Mouse (Mus musculus) neutrophil, adult 5-6 weeks (primary cell): Measurements from ENCODE around the gene Krt76. TPM values are rescaled to one million over a fixed set of nuclear protein-coding genes. Genes with fewer than 3 reads are reported as not detected.

Source experiments
- ATAC-seq: fragments of 151-379, 151-347 bp; 2 replicates; pipeline ENCODE4 v1.8.0; 2017; ENCODE audit warnings: mild to moderate bottlenecking, moderate TSS enrichment; ENCODE audit not compliant: insufficient number of reproducible peaks, poor library complexity, low FRiP score, severe bottlenecking; ENCODE audit errors: extremely low read depth
- total RNA-seq: library from RNA; stranded (forward); fragments of 200-1000 nt; gene quantifications from 2 replicates; pipeline ENCODE4 v1.2.3, GENCODE M21; 2017

Krt76 gene
- not detected in 2 replicates for total RNA-seq

- no peak for ATAC-seq
Observed at GRCm38 (mm10) chr15:101892820-101893219, at the start of gene Krt76. TSS of gene Krt76 (minus strand) at chr15:101892920.

- ATAC-seq: no peak
Observed at GRCm38 (mm10) chr15:101941948-101942347, 49.2 kb upstream of the Krt76 start.

GRCm38 (mm10) chr15:101940274-101940829 lies 47.6 kb upstream of the Krt76 start, which contains the start of gene Krt79:
TSS of gene Krt79 (minus strand) at chr15:101940324.
- no peak for ATAC-seq

DNA sequence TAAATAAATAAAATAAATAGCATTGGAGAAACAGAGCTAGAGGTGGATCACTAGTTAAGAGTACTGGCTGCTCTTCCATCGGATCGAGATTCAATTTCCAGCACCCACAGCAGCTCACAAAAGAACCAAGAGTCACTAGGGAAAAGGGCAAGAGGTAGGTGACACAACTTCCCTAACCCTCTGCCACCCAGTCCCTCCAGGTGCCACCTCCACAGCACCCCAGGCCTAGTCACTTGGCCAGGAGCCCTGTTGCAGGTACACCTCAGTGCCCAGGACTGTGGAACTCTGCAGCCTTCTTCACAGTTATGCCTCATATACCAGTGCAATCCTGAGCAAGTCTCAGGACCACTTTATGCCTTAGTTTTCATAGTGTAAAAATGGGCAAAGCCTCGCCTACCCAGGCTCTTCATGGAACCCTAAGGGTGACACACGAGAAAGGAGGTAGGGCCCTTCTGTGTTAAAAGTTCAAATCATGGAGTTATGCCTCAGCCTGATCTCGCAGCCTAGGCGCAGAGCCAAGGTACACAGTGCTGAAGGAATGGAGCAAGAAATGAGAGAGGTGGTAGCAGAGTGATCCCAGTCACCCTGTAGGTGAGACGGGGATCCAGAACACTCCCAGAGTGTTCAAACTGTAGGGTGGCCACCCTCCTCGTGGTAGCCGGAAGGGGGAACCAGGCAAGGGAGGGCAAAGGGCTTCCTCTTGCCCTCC lies 46.0 kb upstream of the Krt76 start:
- ATAC-seq: no peak

DNA sequence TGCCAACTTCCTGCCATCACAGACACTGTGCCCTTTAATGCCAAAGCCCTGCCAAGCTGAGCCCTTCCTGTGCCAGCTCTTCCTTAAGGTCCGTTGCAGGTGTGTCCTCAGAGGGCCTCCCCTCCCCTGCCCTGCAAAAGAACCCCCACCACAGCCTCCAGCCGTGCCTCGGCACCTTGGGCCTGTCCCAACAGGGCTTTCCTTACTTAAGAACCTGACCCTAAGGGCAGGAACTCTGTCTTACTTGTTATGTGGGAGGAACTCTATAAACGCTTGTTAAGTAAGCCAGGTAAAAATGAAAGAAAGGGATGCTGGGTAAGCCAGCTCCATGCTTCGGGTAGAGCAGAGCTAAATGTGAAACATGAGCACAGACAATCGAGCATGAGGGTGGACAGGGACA lies 40.3 kb upstream of the Krt76 start:
- ATAC-seq: no peak

DNA sequence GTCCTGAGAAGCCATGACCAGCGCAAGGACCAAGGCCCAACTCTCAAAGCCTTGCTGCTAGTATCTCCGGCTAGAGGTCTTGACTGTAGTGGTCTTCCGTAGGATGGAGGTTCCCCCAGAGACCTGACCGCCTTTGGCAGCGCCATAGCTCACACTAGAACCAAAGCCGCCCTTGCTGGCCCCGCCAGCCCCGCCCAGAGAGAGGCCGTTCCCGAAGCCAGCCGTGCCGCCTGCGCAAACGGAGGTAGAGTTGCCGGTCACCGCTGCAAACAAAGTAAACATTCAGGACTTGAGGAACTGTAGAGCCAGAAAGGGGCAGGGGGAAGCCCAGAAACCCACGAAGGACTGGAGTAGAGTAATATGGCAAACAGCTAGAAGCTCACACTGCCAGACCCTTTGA lies 36.9 kb upstream of the Krt76 start:
- no peak for ATAC-seq

GRCm38 (mm10) chr15:101929087-101929486 lies 36.4 kb upstream of the Krt76 start:
- ATAC-seq: no peak

GRCm38 (mm10) chr15:101927340-101928080 lies 34.8 kb upstream of the Krt76 start:
- ATAC-seq: no peak

DNA sequence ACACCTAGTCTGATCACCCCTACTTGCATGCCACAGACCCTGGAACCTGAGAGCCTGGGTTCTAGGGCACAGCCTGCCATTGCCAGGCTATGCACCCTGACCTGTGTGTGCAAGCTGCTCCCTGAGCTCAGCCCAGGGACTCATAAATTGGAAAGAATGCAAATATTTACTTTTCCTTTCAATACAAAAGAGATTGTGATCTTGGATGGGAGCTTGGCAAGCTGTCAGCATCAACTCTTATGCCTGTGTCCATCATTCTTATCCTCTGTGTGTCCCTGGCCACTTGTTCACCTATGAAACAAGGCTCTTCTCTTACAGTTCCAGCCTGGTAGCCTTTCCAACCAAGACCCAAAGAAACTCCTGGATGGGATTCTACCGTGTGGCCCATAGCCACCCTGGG lies 32.3 kb upstream of the Krt76 start:
- no peak for ATAC-seq

GRCm38 (mm10) chr15:101924635-101925034 lies 31.9 kb upstream of the Krt76 start, which contains the start of gene Krt4:
TSS of gene Krt4 (minus strand) at chr15:101924735.
- ATAC-seq: no peak

DNA sequence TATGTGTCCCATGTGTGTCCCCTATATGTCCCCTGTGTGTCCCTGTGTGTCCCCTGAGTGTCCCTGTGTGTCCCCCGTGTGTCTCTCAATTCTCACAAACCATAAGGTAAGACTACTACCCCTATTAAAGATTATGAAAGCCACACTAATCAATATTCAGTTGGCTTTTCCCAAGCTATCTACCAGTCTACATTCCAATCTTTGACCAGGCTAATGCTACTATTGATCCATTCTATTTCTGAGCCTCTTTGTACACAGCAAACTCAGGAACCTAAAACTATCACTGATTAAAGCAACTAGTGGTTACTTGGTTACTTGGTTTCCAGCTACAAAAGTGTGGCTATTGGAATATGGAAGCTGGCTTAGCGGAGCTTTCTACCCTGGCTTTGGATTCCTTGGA lies 29.6 kb upstream of the Krt76 start:
- no peak for ATAC-seq

DNA sequence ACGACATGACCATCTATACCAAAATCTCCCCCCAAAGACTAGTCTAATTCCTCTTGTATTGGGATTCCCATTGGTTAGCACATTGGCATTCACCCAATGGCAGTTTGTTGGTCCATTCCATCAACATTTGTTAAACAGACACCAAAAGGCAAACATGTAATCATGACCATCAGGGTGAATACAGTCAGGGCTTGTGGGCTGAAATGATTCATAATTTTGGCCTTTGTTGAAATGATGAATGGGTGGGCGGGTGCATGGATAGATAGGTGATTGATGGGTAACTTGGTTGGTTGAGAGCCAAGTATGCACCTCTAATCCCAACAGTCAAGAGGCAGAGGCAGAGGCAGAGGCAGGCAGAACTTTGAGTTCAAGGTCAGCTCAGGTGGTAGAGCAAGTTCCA lies 23.4 kb upstream of the Krt76 start:
- no peak for ATAC-seq

- no peak for ATAC-seq
Observed at GRCm38 (mm10) chr15:101904849-101905248, 12.1 kb upstream of the Krt76 start.

DNA sequence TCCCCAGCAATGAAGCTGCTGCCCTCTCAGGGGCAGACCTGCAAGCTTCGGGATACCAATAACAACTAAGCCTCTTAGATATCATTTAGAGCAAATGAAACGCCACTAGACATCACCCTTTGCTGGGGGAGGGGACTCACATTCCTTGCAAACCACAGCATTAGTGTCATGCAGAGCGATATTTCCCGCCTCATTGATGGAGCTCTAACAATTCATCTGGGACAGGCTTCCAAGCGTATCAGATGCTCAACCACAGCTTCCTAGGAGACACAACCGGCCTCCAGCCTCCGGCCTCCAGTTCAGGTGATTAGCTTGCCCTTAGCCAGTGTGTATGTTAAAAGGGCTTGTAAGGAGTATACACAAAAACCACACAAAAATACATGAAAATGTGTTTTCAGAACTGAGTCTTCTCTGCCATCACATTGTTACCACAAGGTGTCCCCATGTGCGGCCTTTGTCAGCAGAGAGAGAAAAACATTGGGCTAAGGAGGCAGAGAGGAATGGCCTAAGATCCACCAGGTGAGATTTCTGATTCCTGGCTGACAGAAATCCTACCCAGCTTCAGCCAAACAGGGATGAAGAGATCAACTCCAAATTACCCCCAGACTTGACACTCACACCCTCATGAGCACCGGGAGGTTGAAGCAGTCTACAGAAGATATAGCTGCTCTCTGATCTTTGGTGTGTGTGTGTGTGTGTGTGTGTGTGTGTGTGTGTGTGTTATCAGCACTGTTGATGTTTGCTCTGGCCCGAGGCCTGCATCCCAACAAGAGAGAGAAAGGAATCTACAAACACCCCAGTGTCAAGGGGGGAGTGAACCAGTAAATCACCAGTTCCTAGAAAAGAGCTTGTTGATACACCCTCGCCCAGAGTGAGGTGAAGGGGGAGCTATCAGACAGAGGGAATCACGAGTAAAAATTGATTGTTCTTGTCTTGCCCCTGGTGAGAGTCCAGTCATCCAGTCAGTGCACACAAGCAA lies 9.7 kb upstream of the Krt76 start:
- no peak for ATAC-seq

DNA sequence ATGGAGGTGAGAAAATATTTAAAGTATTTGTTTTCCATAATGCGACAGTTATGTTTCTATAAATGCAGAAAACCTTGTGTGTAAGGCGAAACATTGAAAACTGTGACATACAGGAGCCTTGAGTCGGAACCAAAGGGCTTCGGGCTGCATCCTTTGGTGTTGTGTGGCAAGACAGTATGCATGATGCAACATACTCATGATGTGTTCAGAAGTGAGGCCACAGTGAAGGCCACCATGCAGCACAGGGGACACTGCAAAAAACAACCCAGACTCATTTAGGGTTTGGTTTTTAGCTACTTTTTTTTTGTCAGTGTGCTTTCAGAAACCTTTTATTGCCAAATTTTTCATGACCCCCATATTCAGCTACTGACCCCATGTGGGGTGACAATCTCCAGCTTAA lies 2.5 kb upstream of the Krt76 start:
- no peak for ATAC-seq

DNA sequence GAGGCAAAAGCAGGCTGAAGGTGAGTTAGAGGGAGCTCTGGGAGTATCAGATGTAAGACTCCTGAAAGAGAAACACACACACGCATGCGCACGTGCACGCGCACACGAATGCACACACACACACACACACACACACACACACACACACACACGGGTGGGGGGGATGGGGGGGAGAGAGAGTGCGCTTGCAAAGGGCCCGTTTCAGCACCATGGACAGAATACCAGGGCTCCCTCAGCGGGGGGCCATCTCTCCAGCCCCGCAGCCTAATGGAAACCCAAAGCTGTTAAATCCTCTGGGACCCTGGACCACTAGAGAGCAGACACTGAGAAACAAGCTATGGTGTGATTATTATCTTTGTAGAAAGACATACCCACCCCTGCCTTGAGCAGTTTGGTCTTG lies 12.9 kb downstream of the Krt76 start:
- ATAC-seq: no peak

DNA sequence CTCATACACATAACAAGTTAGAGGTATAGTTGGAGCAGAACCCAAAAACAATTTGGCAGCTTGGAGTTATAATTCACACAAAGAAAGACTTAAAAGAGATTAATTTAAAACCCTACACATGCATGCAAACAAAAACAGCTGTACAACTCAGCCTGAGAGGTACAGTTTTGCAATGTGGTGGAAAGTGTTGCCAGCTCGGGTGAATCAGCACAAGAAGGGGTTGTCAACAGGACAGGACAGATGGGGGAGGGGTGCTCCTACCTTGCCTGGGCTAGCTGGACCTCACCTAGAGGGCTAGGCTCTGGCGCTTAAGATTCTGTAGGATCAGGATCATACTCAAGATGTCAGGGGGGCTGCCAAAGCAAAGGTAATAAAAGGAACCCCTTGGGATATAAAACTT lies 14.7 kb downstream of the Krt76 start:
- no peak for ATAC-seq

DNA sequence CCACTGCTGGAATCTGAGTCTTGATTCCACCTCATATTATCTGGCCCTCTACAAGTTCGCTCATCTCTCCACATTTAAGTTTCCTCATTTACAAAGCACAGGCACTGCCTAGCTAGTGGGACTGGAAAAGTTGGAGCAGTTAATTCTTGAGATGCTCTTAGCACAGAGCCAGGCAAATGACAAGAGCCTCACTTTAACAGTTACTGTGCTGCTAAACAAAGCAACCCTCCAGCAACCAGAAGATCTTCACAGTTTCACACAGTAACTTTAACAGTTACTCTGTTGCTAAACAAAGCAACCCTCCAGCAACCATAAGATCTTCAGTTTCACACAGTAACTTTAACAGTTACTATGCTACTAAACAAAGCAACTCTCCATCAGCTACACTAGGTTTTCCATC lies 18.3 kb downstream of the Krt76 start:
- no peak for ATAC-seq

DNA sequence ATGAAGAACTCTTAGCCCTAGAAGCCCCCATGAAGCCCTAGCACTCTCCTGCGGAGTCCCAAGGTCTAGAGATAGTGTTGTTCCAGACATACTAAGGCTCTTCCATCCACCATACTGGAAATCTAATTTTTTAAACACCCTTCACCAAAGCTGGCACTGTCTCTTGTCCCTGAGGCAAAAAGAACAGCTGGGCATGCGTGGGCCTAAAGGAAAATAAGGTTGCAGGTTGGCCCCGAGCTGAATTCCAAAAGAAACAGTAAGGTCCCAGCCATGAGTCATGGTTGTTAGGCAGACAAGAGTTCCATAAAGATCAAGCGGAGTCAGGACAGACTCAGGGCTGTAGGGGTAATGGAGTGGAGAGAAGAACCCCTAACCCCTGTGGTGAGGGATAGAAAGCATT lies 19.5 kb downstream of the Krt76 start:
- ATAC-seq: no peak
